Mouse (Mus musculus) liver, postnatal 0 days (tissue): ENCODE data around the gene Retreg1. TPM values are rescaled to one million over a fixed set of nuclear protein-coding genes. Genes with fewer than 3 reads are reported as not detected.
"Not testable (repeated sequence)": the region's sequence is repeated elsewhere in the genome, so short reads cannot be mapped to it uniquely, and the experiment has no call there.

Source experiments
- ATAC-seq: fragments of 200-750 bp; cut with Nextera tagmentation; 2 replicates; pipeline ENCODE4 v1.8.0; 2017; ENCODE audit warnings: mild to moderate bottlenecking, moderate library complexity
- DNase-seq: peaks from one replicate; pipeline ENCODE4 v3.0.0-alpha.2; 2016
- H3K27ac ChIP-seq: fragments of 300-500 bp; sonication (generic); 2 replicates; pipeline ENCODE4 v1.5.1; 2014; ENCODE audit warnings: antibody characterized with exemption, moderate library complexity, mild to moderate bottlenecking, low read depth
- H3K27me3 ChIP-seq: fragments of 300-500 bp; sonication (generic); 2 replicates; pipeline ENCODE4 v1.6.1; 2014; ENCODE audit warnings: low read length, control low read depth, mixed read lengths; ENCODE audit not compliant: insufficient read depth
- H3K36me3 ChIP-seq: fragments of 300-500 bp; sonication (generic); replicated peaks from 2 replicates; pipeline ENCODE4 v1.6.1; 2014; ENCODE audit warnings: mild to moderate bottlenecking, control low read depth, low read length, moderate library complexity, mixed read lengths; ENCODE audit not compliant: insufficient read depth
- H3K4me1 ChIP-seq: fragments of 300-500 bp; sonication (generic); 2 replicates; pipeline ENCODE4 v1.6.1; 2014; ENCODE audit warnings: antibody characterized with exemption, mild to moderate bottlenecking, control low read depth; ENCODE audit not compliant: insufficient read depth
- H3K4me2 ChIP-seq: fragments of 300-500 bp; sonication (generic); 2 replicates; pipeline ENCODE4 v1.6.1; 2014; ENCODE audit warnings: low read depth, mild to moderate bottlenecking, low read length, moderate library complexity, mixed read lengths
- H3K4me3 ChIP-seq: fragments of 300-500 bp; sonication (generic); 2 replicates; pipeline ENCODE4 v1.5.1; 2014; ENCODE audit warnings: low read depth, low read length
- H3K9ac ChIP-seq: fragments of 300-500 bp; sonication (generic); replicated peaks from 2 replicates; pipeline ENCODE4 v1.6.1; 2014; ENCODE audit warnings: mild to moderate bottlenecking, moderate library complexity
- H3K9me3 ChIP-seq: fragments of 300-500 bp; sonication (generic); 2 replicates; pipeline ENCODE4 v1.6.1; 2016; ENCODE audit warnings: mild to moderate bottlenecking, control low read depth, low read length, mixed read lengths
- CTCF ChIP-seq: sonication (generic); IDR thresholded peaks from 2 replicates; pipeline ENCODE4 v1.5.1; 2016; ENCODE audit warnings: antibody characterized with exemption, low read depth
- EP300 ChIP-seq: IDR thresholded peaks from 2 replicates; pipeline ENCODE4 v1.6.1; 2016; ENCODE audit warnings: antibody characterized with exemption, low read depth, mild to moderate bottlenecking
- WGBS: fragments of 180-500 bp; shearing (Covaris S2); extraction: QIAGEN DNeasy Blood & Tissue Kit; methylation state at CpG from one replicate; pipeline ENCODE4 v1.1.7; 2014; ENCODE audit not compliant: insufficient replicate concordance; 5-methylcytosine and 5-hydroxymethylcytosine counted together
- polyA plus RNA-seq: library from polyadenylated mRNA; unstranded; fragments of >200 nt; fragmentation: Nextera tagmentation; extraction: Ambion mirVana; gene quantifications from 2 replicates; pipeline ENCODE4 v1.2.1, GENCODE M21; 2015

The Retreg1 gene
- polyA plus RNA-seq, 1 experiment from 2014 or later = 18.6 TPM

DNA sequence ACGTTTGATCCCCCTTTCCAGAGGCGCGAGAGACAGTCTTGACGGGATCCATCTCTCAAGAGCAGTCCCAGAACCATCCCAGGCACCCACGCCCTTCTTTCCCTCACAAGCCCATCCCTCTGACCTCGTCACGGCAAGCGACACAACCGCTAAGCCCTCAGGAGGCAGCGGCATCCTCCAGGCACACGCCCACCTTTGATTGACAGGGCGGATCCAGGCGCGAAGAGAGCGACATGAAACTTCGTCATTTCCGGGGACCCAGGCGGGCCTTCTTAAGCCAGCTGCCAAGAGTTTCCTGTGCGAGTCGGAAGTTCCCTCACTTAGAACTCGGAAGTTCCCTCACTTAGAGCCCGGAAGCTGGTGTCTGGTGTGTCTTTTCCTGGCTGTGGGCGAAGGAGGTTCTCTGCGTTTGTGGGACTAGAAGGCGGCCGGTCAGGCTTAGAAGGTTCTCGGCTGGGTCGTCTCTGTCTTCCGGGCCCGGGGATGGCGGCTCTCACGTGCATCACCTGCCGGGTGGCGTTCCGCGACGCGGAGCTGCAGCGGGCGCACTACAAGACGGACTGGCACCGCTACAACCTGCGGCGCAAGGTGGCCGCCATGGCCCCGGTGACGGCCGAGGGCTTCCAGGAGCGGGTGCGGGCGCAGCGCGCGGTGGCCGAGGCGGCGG, 141.2 kb downstream of the Retreg1 start, which contains the start of gene Zfp622:
Gene Zfp622, plus strand, starts transcription at position 300 of the 667 bp plus-strand sequence.
- ATAC-seq = peak; percentile 95
- H3K9ac ChIP-seq = peak within 1 kb of the TSS; percentile 82
- H3K4me2 ChIP-seq = peak within 1 kb of the TSS; percentile 88
- whole genome bisulfite sequencing = under 1% methylated on average over 51 of the region's 57 CpGs
- peak; percentile 96 for DNase-seq
- peak within 1 kb of the TSS; percentile 88 for H3K4me3 ChIP-seq
- H3K36me3 ChIP-seq = peaks cover 20% of the 10 kb centered on the region
- no peaks in the 10 kb centered on the region for H3K9me3 ChIP-seq
- peak; percentile 58; the same call in 1 of the 2 replicates for TF ChIP-seq EP300
- TF ChIP-seq CTCF = no peak
- H3K27me3 ChIP-seq = no peaks in the 10 kb centered on the region
- H3K27ac ChIP-seq = peak within 1 kb of the TSS; percentile 99
- peaks cover 28% of the 10 kb centered on the region for H3K4me1 ChIP-seq

GRCm38 (mm10) chr15:25984734-25985492, 141.9 kb downstream of the Retreg1 start:
- TF ChIP-seq CTCF = no peak
- TF ChIP-seq EP300 = no peak
- ATAC-seq (no peak), DNase-seq (no peak)
- H3K4me3 ChIP-seq = peak overlapping the region; percentile 88
- H3K27me3 ChIP-seq = no peaks in the 10 kb centered on the region
- H3K4me1 ChIP-seq = peaks cover 28% of the 10 kb centered on the region
- no peaks in the 10 kb centered on the region for H3K9me3 ChIP-seq
- peak overlapping the region; percentile 99 for H3K27ac ChIP-seq
- peak overlapping the region; percentile 82 for H3K9ac ChIP-seq
- under 1% methylated on average over 71 of the region's 71 CpGs for WGBS
- H3K36me3 ChIP-seq = peaks cover 26% of the 10 kb centered on the region
- H3K4me2 ChIP-seq = peak overlapping the region; percentile 88

DNA sequence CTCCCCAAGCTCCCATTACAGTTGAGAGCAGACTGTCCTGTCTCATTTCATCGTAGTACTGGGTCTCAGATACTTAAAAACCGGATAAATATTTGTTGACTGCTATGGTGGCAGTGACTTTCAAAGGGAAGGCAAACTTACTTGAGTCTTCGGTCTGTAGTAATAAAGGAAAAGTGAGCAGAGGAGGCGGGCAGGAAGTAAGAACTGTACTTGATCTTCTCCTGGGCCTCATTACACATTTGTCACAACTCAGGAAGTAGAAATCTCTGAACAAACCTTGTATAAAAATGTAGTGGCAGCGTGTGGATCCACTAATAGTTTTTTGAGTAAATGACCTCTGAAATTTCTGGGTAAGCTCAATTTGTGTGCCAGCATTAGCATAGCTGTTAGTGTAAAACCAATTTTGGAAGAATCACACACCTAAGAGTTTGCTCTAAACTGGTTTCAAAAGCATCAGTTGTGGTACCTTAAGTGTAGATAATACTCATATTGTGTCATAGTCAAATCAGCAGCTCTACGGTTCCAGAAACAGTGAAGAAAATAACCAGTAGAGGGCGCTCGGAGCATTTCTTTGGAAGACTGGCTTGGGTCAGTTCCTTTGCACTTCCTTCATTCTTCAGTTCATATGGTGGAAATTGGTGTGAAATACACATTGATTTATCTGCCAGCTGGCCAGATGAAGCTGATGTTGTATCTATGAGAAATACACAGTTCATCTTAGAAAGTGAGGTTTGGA, 150.2 kb downstream of the Retreg1 start:
- H3K27me3 ChIP-seq = no peaks in the 10 kb centered on the region
- no peak overlapping the region for H3K9ac ChIP-seq
- H3K4me2 ChIP-seq = no peak overlapping the region
- H3K27ac ChIP-seq = no peak overlapping the region
- peak; percentile 71 for TF ChIP-seq CTCF
- TF ChIP-seq EP300 = no peak
- H3K9me3 ChIP-seq = no peaks in the 10 kb centered on the region
- WGBS = 57% methylated on average over 8 of the region's 8 CpGs
- ATAC-seq = no peak
- DNase-seq = peak; percentile 47
- H3K4me1 ChIP-seq = no peaks in the 10 kb centered on the region; the same call in 1 of the 2 replicates
- H3K36me3 ChIP-seq = peaks cover 86% of the 10 kb centered on the region
- H3K4me3 ChIP-seq = no peak overlapping the region

GRCm38 (mm10) chr15:25995521-25995920, 152.5 kb downstream of the Retreg1 start:
- no peak for ATAC-seq
- Histone ChIP-seq H3K27me3 (no peaks in the 10 kb centered on the region), H3K9ac (no peak overlapping the region), H3K4me1 (no peaks in the 10 kb centered on the region), H3K9me3 (no peaks in the 10 kb centered on the region), H3K36me3 (peaks cover 68% of the 10 kb centered on the region), H3K4me3 (no peak overlapping the region), H3K4me2 (no peak overlapping the region), H3K27ac (no peak overlapping the region)
- no peak for DNase-seq
- 64% methylated on average over 2 of the region's 2 CpGs for WGBS
- TF ChIP-seq CTCF (peak; percentile 60), EP300 (no peak)

GRCm38 (mm10) chr15:25999545-25999944, 156.6 kb downstream of the Retreg1 start:
- not testable (repeated sequence) for DNase-seq, ATAC-seq, H3K9me3 ChIP-seq, H3K27me3 ChIP-seq, H3K9ac ChIP-seq, H3K27ac ChIP-seq, H3K4me3 ChIP-seq, H3K4me1 ChIP-seq, H3K4me2 ChIP-seq
- 63% methylated on average over 5 of the region's 5 CpGs for WGBS
- H3K36me3 ChIP-seq = peaks cover 33% of the 10 kb centered on the region

DNA sequence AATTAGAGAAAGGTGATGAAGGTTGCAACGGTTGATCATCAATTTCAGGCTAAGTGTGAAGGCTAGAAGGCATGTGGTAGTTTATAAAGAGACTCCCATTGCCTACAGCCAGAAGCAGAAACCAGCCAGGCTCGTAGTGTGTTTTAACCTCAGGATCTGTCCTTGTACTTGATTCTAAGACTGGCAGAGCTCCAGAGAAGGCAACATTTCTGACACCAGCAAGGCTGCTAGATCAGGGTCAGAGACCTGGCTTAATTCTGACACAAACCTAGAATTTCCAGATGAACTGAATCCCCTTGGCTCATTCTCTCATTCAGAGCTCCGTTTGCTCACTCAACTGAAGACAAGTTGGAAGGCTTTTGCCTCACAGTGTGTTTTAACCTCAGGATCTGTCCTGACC, 165.6 kb downstream of the Retreg1 start:
- Histone ChIP-seq H3K36me3 (no peaks in the 10 kb centered on the region), H3K9ac (no peak overlapping the region), H3K4me3 (no peak overlapping the region), H3K27me3 (no peaks in the 10 kb centered on the region), H3K4me2 (no peak overlapping the region), H3K9me3 (no peaks in the 10 kb centered on the region), H3K4me1 (no peaks in the 10 kb centered on the region), H3K27ac (no peak overlapping the region)
- WGBS = 75% methylated on average over 3 of the region's 3 CpGs
- ATAC-seq (no peak), DNase-seq (no peak)
- no peak for TF ChIP-seq CTCF
- TF ChIP-seq EP300 = no peak
